Mouse (Mus musculus) ES-CJ7 (cell line): ENCODE measurements around the gene Arhgef26.

ENCODE experiments used
- DNase-seq: peaks from one replicate; pipeline ENCODE4 v3.0.0; 2011; ENCODE audit warnings: low read depth, low spot score

Arhgef26 gene

GRCm38 (mm10) chr3:62447151-62447550, 109.0 kb downstream of the Arhgef26 start:
- no peak for DNase-seq

GRCm38 (mm10) chr3:62449871-62450496, 111.8 kb downstream of the Arhgef26 start:
- peak; percentile 19 for DNase-seq

GRCm38 (mm10) chr3:62452961-62453360, 114.8 kb downstream of the Arhgef26 start:
- DNase-seq = no peak

GRCm38 (mm10) chr3:62454096-62454495, 116.0 kb downstream of the Arhgef26 start:
- DNase-seq = no peak

- DNase-seq = no peak
These were observed 117.7 kb downstream of the Arhgef26 start for GRCm38 (mm10) chr3:62455854-62456253.

- DNase-seq = peak; percentile 52
These were observed 120.3 kb downstream of the Arhgef26 start for GRCm38 (mm10) chr3:62458284-62459013.

GRCm38 (mm10) chr3:62459483-62459882, 121.3 kb downstream of the Arhgef26 start:
- no peak for DNase-seq

GRCm38 (mm10) chr3:62464276-62464675, 126.1 kb downstream of the Arhgef26 start:
- no peak for DNase-seq

GRCm38 (mm10) chr3:62470179-62470578, 132.0 kb downstream of the Arhgef26 start:
- DNase-seq = no peak

- no peak for DNase-seq
These were observed 146.2 kb downstream of the Arhgef26 start for GRCm38 (mm10) chr3:62484340-62484739.

GRCm38 (mm10) chr3:62492568-62492967, 154.4 kb downstream of the Arhgef26 start:
- DNase-seq = no peak

GRCm38 (mm10) chr3:62499327-62499726, 161.2 kb downstream of the Arhgef26 start:
- no peak for DNase-seq

GRCm38 (mm10) chr3:62505166-62505900, 167.2 kb downstream of the Arhgef26 start:
- DNase-seq = no peak

GRCm38 (mm10) chr3:62506488-62507205, 168.5 kb downstream of the Arhgef26 start, which contains the start of gene Dhx36:
TSS of gene Dhx36 (minus strand) at chr3:62507004.
- DNase-seq = peak; percentile 95

- no peak for DNase-seq
These were observed 169.1 kb downstream of the Arhgef26 start for GRCm38 (mm10) chr3:62507206-62507647.
